Mouse (Mus musculus) brown adipose tissue, adult 24 weeks (tissue): ENCODE results near the gene Chek2. TPM values are rescaled to one million over a fixed set of nuclear protein-coding genes. Genes with fewer than 3 reads are reported as not detected.
A peak's percentile ranks its signal among the peaks of the same experiment; 100 is the strongest.
"Not testable (repeated sequence)": the region's sequence is repeated elsewhere in the genome, so short reads cannot be mapped to it uniquely, and the experiment has no call there.

ENCODE experiments used
- H3K27ac ChIP-seq: fragments of 200-500 bp; replicated peaks from 2 replicates; pipeline ENCODE4 v1.5.1; 2012; ENCODE audit warnings: low read depth, mild to moderate bottlenecking, low read length
- H3K4me1 ChIP-seq: fragments of 200-500 bp; 2 replicates; pipeline ENCODE4 v1.6.1; 2012; ENCODE audit warnings: low read length, mixed read lengths; ENCODE audit not compliant: control insufficient read depth, insufficient read depth, insufficient read length
- H3K4me3 ChIP-seq: fragments of 200-500 bp; 2 replicates; pipeline ENCODE4 v1.5.1; 2012; ENCODE audit warnings: low read depth, mild to moderate bottlenecking, low read length, moderate library complexity; ENCODE audit not compliant: insufficient read depth
- polyA plus RNA-seq: library from polyadenylated mRNA; stranded (reverse); fragments of >200 nt; gene quantifications from 2 replicates; pipeline ENCODE4 v1.2.4, GENCODE M21; 2012; ENCODE audit not compliant: missing spikeins, insufficient read depth, insufficient read length

The Chek2 gene
- polyA plus RNA-seq, 1 experiment = 4.2 TPM

- Histone ChIP-seq H3K27ac (no peak overlapping the region), H3K4me1 (no peaks in the 10 kb centered on the region), H3K4me3 (no peak overlapping the region)
Measured at GRCm38 (mm10) chr5:110826781-110827495, 12.8 kb upstream of the Chek2 start.

GRCm38 (mm10) chr5:110827576-110827975, 12.2 kb upstream of the Chek2 start:
- no peak overlapping the region for H3K4me3 ChIP-seq
- H3K4me1 ChIP-seq = no peaks in the 10 kb centered on the region
- no peak overlapping the region for H3K27ac ChIP-seq

DNA sequence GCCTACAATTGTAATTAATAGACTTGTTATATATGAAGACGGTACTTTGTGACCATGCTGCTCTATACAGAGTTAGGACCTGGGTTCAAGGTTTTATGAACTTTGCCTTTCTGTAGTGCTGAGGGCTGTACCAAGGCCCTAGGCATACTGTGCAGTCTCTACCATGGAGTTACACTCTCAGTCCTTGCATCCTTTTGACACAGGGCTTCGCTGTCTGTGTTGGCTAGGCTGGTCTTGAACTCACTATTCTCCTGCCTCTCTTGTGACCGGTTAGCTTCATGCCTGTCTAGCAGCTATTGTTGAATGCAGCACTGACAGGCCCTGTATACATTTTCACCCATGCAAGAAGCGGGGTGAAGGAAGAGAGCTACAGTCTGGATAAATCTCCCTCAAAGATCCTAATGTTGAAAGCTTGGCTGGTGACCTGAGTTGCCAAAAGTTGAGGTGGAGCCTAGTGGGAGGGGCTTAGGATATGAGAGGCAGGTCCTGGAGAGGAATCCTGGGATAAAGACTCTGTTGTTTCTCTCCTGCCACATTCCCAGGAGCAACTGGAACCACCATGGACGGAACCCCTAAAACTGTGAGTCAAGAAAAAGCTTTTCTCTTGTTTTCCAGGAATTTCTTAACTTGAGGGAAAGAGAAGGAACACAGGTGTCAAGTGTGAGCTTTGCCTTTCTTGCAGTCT, 8.6 kb upstream of the Chek2 start:
- Histone ChIP-seq H3K27ac (no peak overlapping the region), H3K4me3 (no peak overlapping the region), H3K4me1 (no peaks in the 10 kb centered on the region)

GRCm38 (mm10) chr5:110835959-110836358, 3.8 kb upstream of the Chek2 start:
- H3K4me3 ChIP-seq = no peak overlapping the region
- no peaks in the 10 kb centered on the region for H3K4me1 ChIP-seq
- no peak overlapping the region for H3K27ac ChIP-seq

DNA sequence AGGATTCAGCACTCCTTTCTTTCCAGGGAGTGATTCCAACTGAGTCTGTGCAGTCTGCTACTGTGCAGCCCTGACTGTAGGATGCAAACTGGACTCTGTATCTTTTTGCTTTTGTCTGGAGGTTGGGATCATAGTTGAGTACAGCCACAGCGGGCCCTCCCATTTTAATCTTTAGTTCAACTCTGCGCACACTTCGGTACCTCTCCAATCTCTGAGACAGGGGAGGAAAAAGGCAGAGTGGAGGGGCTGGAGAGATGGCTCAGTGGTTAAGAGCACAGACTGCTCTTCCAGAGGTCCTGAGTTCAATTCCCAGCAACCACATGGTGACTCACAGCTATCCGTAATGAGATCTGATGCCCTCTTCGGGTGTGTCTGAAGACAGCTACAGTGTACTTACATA, 1.8 kb upstream of the Chek2 start:
- not testable (repeated sequence) for H3K27ac ChIP-seq

DNA sequence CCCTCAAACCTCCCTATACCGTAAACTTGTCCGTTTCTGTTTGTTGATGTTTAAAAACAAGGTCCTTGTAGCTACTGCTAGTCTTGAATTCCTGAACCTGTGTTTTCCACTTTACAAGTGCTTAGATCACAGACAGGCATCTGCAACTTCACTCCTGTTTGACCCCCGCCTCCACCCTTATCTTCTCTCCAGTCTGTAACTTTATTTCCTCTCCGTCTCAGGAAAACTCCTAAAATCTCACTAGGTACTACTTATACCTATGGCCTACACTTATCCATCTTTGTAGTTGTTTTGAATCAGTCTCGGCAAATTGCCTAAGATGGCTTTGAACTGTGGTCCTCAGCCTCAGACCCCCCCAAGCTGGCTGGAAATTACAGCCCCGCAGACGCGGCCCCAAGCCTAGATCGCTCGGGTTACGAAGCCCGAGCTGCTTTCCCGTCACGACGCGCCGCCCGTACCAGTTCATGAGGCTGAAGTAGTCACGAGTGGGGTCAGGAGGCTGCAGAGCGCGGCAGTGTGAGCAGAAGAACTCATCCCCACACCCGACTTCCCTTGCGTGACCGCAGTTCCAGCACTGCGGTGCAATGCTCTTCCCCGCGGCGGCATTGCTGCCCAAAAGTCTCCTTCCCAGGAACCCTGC, 621 bp upstream of the Chek2 start:
- peak overlapping the region; percentile 73 for H3K4me3 ChIP-seq

More for the DNA sequence above, 1.8 kb upstream of the Chek2 start:
- H3K4me3 ChIP-seq, H3K4me1 ChIP-seq: not testable (repeated sequence)

GRCm38 (mm10) chr5:110840465-110840864, 686 bp downstream of the Chek2 start:
- Histone ChIP-seq H3K4me3 (peak overlapping the region; percentile 68), H3K4me1 (no peaks in the 10 kb centered on the region), H3K27ac (peak overlapping the region; percentile 6; the same call in 1 of the 2 replicates)

More for the DNA sequence above, 621 bp upstream of the Chek2 start:
- H3K27ac ChIP-seq = peak overlapping the region; percentile 33
- no peaks in the 10 kb centered on the region for H3K4me1 ChIP-seq

- Histone ChIP-seq H3K27ac (no peak overlapping the region), H3K4me1 (no peaks in the 10 kb centered on the region), H3K4me3 (no peak overlapping the region)
Measured at GRCm38 (mm10) chr5:110841046-110841862, 1.5 kb downstream of the Chek2 start.

GRCm38 (mm10) chr5:110852990-110853389, 13.2 kb downstream of the Chek2 start:
- H3K27ac ChIP-seq = no peak overlapping the region
- H3K4me3 ChIP-seq = no peak overlapping the region
- H3K4me1 ChIP-seq = peaks cover 7% of the 10 kb centered on the region; the same call in 1 of the 2 replicates

- no peak overlapping the region for H3K4me3 ChIP-seq
- H3K27ac ChIP-seq = peak overlapping the region; percentile 100
- H3K4me1 ChIP-seq = peaks cover 11% of the 10 kb centered on the region; the same call in 1 of the 2 replicates
Measured at GRCm38 (mm10) chr5:110857091-110857490, 17.3 kb downstream of the Chek2 start.

DNA sequence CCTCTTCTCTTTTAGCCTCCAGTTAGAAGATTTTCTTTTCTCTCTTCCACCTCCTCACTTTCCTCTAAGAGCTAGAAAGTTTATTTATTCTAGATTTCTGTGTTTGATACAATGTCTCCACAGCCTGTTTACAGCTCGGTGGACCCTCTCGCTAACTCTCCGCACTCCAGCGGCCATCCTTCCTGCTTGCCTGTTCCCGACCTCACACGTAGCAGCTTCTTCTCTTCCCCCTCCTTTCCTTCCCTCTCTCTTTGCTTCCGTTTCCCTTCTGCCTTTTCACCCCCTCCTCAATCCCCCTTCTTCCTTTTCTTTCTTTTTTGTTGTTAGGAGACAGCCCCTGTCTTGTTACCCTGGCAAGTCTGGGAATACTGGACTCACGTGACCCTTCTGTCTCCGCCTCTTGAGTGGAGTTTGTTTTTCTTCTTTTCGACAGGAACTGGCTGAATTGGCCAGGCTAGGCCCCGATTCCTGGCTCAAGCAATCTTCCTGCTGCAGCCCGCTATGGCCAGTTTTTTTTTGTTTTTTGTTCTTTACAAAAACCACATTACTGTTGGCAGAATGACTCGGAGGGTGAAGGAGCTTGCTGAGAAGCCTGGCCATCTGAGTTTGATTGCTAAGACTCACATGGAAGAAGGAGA, 19.4 kb downstream of the Chek2 start:
- Histone ChIP-seq H3K4me1 (peaks cover 11% of the 10 kb centered on the region; the same call in 1 of the 2 replicates), H3K27ac (peak overlapping the region; percentile 100), H3K4me3 (peak overlapping the region; percentile 77)

- Histone ChIP-seq H3K4me1 (peaks cover 11% of the 10 kb centered on the region; the same call in 1 of the 2 replicates), H3K4me3 (peak overlapping the region; percentile 54), H3K27ac (peak overlapping the region; percentile 100)
Measured at GRCm38 (mm10) chr5:110860445-110860844, 20.7 kb downstream of the Chek2 start.

GRCm38 (mm10) chr5:110868460-110868859, 28.7 kb downstream of the Chek2 start:
- no peak overlapping the region for H3K4me3 ChIP-seq
- H3K27ac ChIP-seq = no peak overlapping the region
- H3K4me1 ChIP-seq = peaks cover 2% of the 10 kb centered on the region; the same call in 1 of the 2 replicates

GRCm38 (mm10) chr5:110869242-110869669, 29.5 kb downstream of the Chek2 start:
- no peak overlapping the region for H3K4me3 ChIP-seq
- peaks cover 2% of the 10 kb centered on the region; the same call in 1 of the 2 replicates for H3K4me1 ChIP-seq
- H3K27ac ChIP-seq = no peak overlapping the region
